Mouse (Mus musculus) macrophage (primary cell): Measurements from ENCODE around the gene Gm45713. TPM values are rescaled to one million over a fixed set of nuclear protein-coding genes. Genes with fewer than 3 reads are reported as not detected.

ENCODE experiments used
- H3K27ac ChIP-seq: fragments of 350-480 bp; formaldehyde crosslinking; 2 replicates; pipeline ENCODE4 v1.9.0; 2021
- H3K36me3 ChIP-seq: fragments of 350-480 bp; formaldehyde crosslinking; 2 replicates; pipeline ENCODE4 v1.9.0; 2021; ENCODE audit errors: inconsistent target
- H3K4me3 ChIP-seq: fragments of 350-480 bp; formaldehyde crosslinking; 2 replicates; pipeline ENCODE4 v1.9.0; 2021; ENCODE audit errors: inconsistent target
- H3K79me2 ChIP-seq: fragments of 350-480 bp; formaldehyde crosslinking; 2 replicates; pipeline ENCODE4 v1.9.0; 2021; ENCODE audit errors: inconsistent target
- WGBS: methylation state at CpG from one replicate; pipeline ENCODE4 v1.1.7; 2026; ENCODE audit warnings: inconsistent platforms; ENCODE audit not compliant: missing documents; 5-methylcytosine and 5-hydroxymethylcytosine counted together
- polyA plus RNA-seq: library from polyadenylated mRNA; stranded (reverse); fragments of 250-400 nt; gene quantifications from 3 replicates; pipeline ENCODE4 v1.2.4, GENCODE M21; 2018; ENCODE audit warnings: inconsistent platforms

Gene Gm45713
- polyA plus RNA-seq, 1 experiment from 2014 or later: not detected

GRCm38 (mm10) chr7:45141319-45141718 lies 5.3 kb upstream of the Gm45713 start:
- no peak overlapping the region for H3K27ac ChIP-seq

GRCm38 (mm10) chr7:45139904-45140723 lies 4.1 kb upstream of the Gm45713 start:
- 98% methylated on average over 6 of the region's 8 CpGs for WGBS
- H3K27ac ChIP-seq: no peak overlapping the region
- no peak overlapping the region for H3K4me3 ChIP-seq
- H3K79me2 ChIP-seq: no peaks in the 10 kb centered on the region
- H3K36me3 ChIP-seq: peaks cover 32% of the 10 kb centered on the region

More at GRCm38 (mm10) chr7:45141319-45141718, 5.3 kb upstream of the Gm45713 start:
- Histone ChIP-seq H3K79me2 (no peaks in the 10 kb centered on the region), H3K36me3 (peaks cover 44% of the 10 kb centered on the region), H3K4me3 (no peak overlapping the region)
- 74% methylated on average over 3 of the region's 3 CpGs for WGBS

- WGBS: 93% methylated on average over 1 of the region's 1 CpGs
- no peaks in the 10 kb centered on the region for H3K79me2 ChIP-seq
- no peak overlapping the region for H3K27ac ChIP-seq
Measured at GRCm38 (mm10) chr7:45138403-45138802, 2.4 kb upstream of the Gm45713 start.

GRCm38 (mm10) chr7:45137171-45138006 lies 1.4 kb upstream of the Gm45713 start:
- Histone ChIP-seq H3K27ac (no peak overlapping the region), H3K79me2 (no peaks in the 10 kb centered on the region), H3K4me3 (no peak overlapping the region), H3K36me3 (0 out of 2 replicates have a peak, but pooled peaks cover 6% of the 10 kb centered on the region)
- 37% methylated on average over 12 of the region's 12 CpGs for WGBS

More at GRCm38 (mm10) chr7:45138403-45138802, 2.4 kb upstream of the Gm45713 start:
- Histone ChIP-seq H3K36me3 (peaks cover 17% of the 10 kb centered on the region; the same call in 1 of the 2 replicates), H3K4me3 (no peak overlapping the region)

- H3K79me2 ChIP-seq: no peaks in the 10 kb centered on the region
- WGBS: 69% methylated on average over 3 of the region's 3 CpGs
- peak overlapping the region; percentile 62 for H3K4me3 ChIP-seq
- H3K27ac ChIP-seq: peak overlapping the region; percentile 71; the same call in 1 of the 2 replicates
- no peaks in the 10 kb centered on the region for H3K36me3 ChIP-seq
Measured at GRCm38 (mm10) chr7:45135370-45135769, 661 bp downstream of the Gm45713 start.

GRCm38 (mm10) chr7:45134544-45135026 lies 1.4 kb downstream of the Gm45713 start:
- Histone ChIP-seq H3K4me3 (no peak overlapping the region), H3K27ac (no peak overlapping the region), H3K79me2 (no peaks in the 10 kb centered on the region), H3K36me3 (no peaks in the 10 kb centered on the region)
- 39% methylated on average over 12 of the region's 12 CpGs for WGBS

- no peak overlapping the region for H3K4me3 ChIP-seq
- H3K27ac ChIP-seq: no peak overlapping the region
- H3K79me2 ChIP-seq: no peaks in the 10 kb centered on the region
- H3K36me3 ChIP-seq: no peaks in the 10 kb centered on the region
- 82% methylated on average over 8 of the region's 8 CpGs for WGBS
Measured at GRCm38 (mm10) chr7:45133446-45134159, 2.4 kb downstream of the Gm45713 start.

GRCm38 (mm10) chr7:45131850-45132249 lies 4.2 kb downstream of the Gm45713 start:
- Histone ChIP-seq H3K36me3 (peaks cover 3% of the 10 kb centered on the region; the same call in 1 of the 2 replicates), H3K79me2 (peaks cover 17% of the 10 kb centered on the region), H3K4me3 (no peak overlapping the region), H3K27ac (no peak overlapping the region)
- whole genome bisulfite sequencing: 94% methylated on average over 11 of the region's 11 CpGs

- H3K79me2 ChIP-seq: peaks cover 25% of the 10 kb centered on the region
Measured at GRCm38 (mm10) chr7:45129776-45130512, 6.1 kb downstream of the Gm45713 start.

GRCm38 (mm10) chr7:45129318-45129717 lies 6.7 kb downstream of the Gm45713 start:
- under 1% methylated on average over 17 of the region's 17 CpGs for WGBS
- Histone ChIP-seq H3K27ac (peak overlapping the region; percentile 85), H3K4me3 (peak overlapping the region; percentile 62), H3K79me2 (peaks cover 25% of the 10 kb centered on the region), H3K36me3 (peaks cover 21% of the 10 kb centered on the region)

More at GRCm38 (mm10) chr7:45129776-45130512, 6.1 kb downstream of the Gm45713 start:
- Histone ChIP-seq H3K27ac (peak overlapping the region; percentile 85), H3K4me3 (peak overlapping the region; percentile 62), H3K36me3 (peaks cover 21% of the 10 kb centered on the region)
- WGBS: 81% methylated on average over 15 of the region's 15 CpGs

GRCm38 (mm10) chr7:45128624-45129246 lies 7.3 kb downstream of the Gm45713 start, which contains the start of gene Rpl13a:
Gene Rpl13a (minus strand): TSS chr7:45128761.
- H3K27ac ChIP-seq: peak within 1 kb of the TSS; percentile 90
- peak within 1 kb of the TSS; percentile 99 for H3K4me3 ChIP-seq
- peaks cover 21% of the 10 kb centered on the region for H3K36me3 ChIP-seq
- peaks cover 29% of the 10 kb centered on the region for H3K79me2 ChIP-seq
- under 1% methylated on average over 48 of the region's 48 CpGs for WGBS

- Histone ChIP-seq H3K4me3 (peak overlapping the region; percentile 99), H3K79me2 (peaks cover 39% of the 10 kb centered on the region), H3K27ac (peak overlapping the region; percentile 90), H3K36me3 (peaks cover 23% of the 10 kb centered on the region)
- under 1% methylated on average over 6 of the region's 6 CpGs for WGBS
Measured at GRCm38 (mm10) chr7:45127700-45128224, 8.3 kb downstream of the Gm45713 start.
